Mouse (Mus musculus): ENCODE data around the gene Duoxa1. TPM values are rescaled to one million over a fixed set of nuclear protein-coding genes. Genes with fewer than 3 reads are reported as not detected.

Duoxa1 gene
- polyA plus RNA-seq, 1 experiment = not detected

- Histone ChIP-seq H3K9me3 (replicated peaks; ENCODE audit: control insufficient read depth, insufficient read depth, low read length, poor library complexity, severe bottlenecking) (no peaks in the 10 kb centered on the region), H3K27ac (ENCODE audit: insufficient read depth, low read length) (no peak within 1 kb of the TSS), H3K4me1 (ENCODE audit: control insufficient read depth, insufficient read depth, low read length) (no peaks in the 10 kb centered on the region), H3K36me3 (ENCODE audit: control insufficient read depth, insufficient read depth, low read length, poor library complexity, severe bottlenecking) (no peaks in the 10 kb centered on the region), H3K27me3 (ENCODE audit: control insufficient read depth, insufficient read depth, low read length, poor library complexity, severe bottlenecking) (peaks cover 23% of the 10 kb centered on the region), H3K9ac (ENCODE audit: low read depth, poor library complexity, severe bottlenecking) (no peak within 1 kb of the TSS), H3K4me3 (ENCODE audit: low read depth, low read length) (peak within 1 kb of the TSS; percentile 3; the same call in 1 of the 2 replicates)
- TF ChIP-seq EP300 (IDR thresholded peaks at IDR 0.05; ENCODE audit: insufficient read depth, low read depth, low read length) (no peak), POLR2A (IDR thresholded peaks at IDR 0.05; ENCODE audit: insufficient read depth, low read length) (no peak), CTCF (IDR thresholded peaks at IDR 0.05; ENCODE audit: low read depth, low read length) (no peak)
Observed at GRCm38 (mm10) chr2:122298096-122298499, 15.4 kb downstream of the Duoxa1 start, which contains the start of gene Duox2. Gene Duox2, minus strand, starts transcription at chr2:122298449.

GRCm38 (mm10) chr2:122297271-122298095 lies 16.0 kb downstream of the Duoxa1 start:
- H3K4me3 ChIP-seq (ENCODE audit: low read depth, low read length) = no peak overlapping the region
- TF ChIP-seq POLR2A (IDR thresholded peaks at IDR 0.05; ENCODE audit: insufficient read depth, low read length) (no peak), EP300 (IDR thresholded peaks at IDR 0.05; ENCODE audit: insufficient read depth, low read depth, low read length) (no peak), CTCF (IDR thresholded peaks at IDR 0.05; ENCODE audit: low read depth, low read length) (no peak)
- H3K36me3 ChIP-seq (ENCODE audit: control insufficient read depth, insufficient read depth, low read length, poor library complexity, severe bottlenecking) = no peaks in the 10 kb centered on the region
- H3K4me1 ChIP-seq (ENCODE audit: control insufficient read depth, insufficient read depth, low read length) = no peaks in the 10 kb centered on the region
- H3K27me3 ChIP-seq (ENCODE audit: control insufficient read depth, insufficient read depth, low read length, poor library complexity, severe bottlenecking) = peaks cover 23% of the 10 kb centered on the region
- H3K9me3 ChIP-seq (replicated peaks; ENCODE audit: control insufficient read depth, insufficient read depth, low read length, poor library complexity, severe bottlenecking) = no peaks in the 10 kb centered on the region
- H3K9ac ChIP-seq (ENCODE audit: low read depth, poor library complexity, severe bottlenecking) = no peak overlapping the region
- H3K27ac ChIP-seq (ENCODE audit: insufficient read depth, low read length) = no peak overlapping the region

- H3K27me3 ChIP-seq (ENCODE audit: control insufficient read depth, insufficient read depth, low read length, poor library complexity, severe bottlenecking) = peaks cover 15% of the 10 kb centered on the region; the same call in 1 of the 2 replicates
- TF ChIP-seq CTCF (IDR thresholded peaks at IDR 0.05; ENCODE audit: low read depth, low read length) (peak; percentile 20), POLR2A (IDR thresholded peaks at IDR 0.05; ENCODE audit: insufficient read depth, low read length) (no peak)
- H3K4me1 ChIP-seq (ENCODE audit: control insufficient read depth, insufficient read depth, low read length) = no peaks in the 10 kb centered on the region
- no peaks in the 10 kb centered on the region for H3K36me3 ChIP-seq (ENCODE audit: control insufficient read depth, insufficient read depth, low read length, poor library complexity, severe bottlenecking)
- H3K9me3 ChIP-seq (replicated peaks; ENCODE audit: control insufficient read depth, insufficient read depth, low read length, poor library complexity, severe bottlenecking) = no peaks in the 10 kb centered on the region
- no peak overlapping the region for H3K27ac ChIP-seq (ENCODE audit: insufficient read depth, low read length)
- no peak overlapping the region for H3K4me3 ChIP-seq (ENCODE audit: low read depth, low read length)
- H3K9ac ChIP-seq (ENCODE audit: low read depth, poor library complexity, severe bottlenecking) = no peak overlapping the region
Observed at GRCm38 (mm10) chr2:122294916-122295315, 18.6 kb downstream of the Duoxa1 start.

GRCm38 (mm10) chr2:122286137-122286536 lies 27.4 kb downstream of the Duoxa1 start:
- H3K27ac ChIP-seq (ENCODE audit: insufficient read depth, low read length) = no peak overlapping the region
- TF ChIP-seq CTCF (IDR thresholded peaks at IDR 0.05; ENCODE audit: low read depth, low read length) (no peak), EP300 (IDR thresholded peaks at IDR 0.05; ENCODE audit: insufficient read depth, low read depth, low read length) (0 out of 2 replicates have a peak, but pooled peaks have one; percentile 17)
- no peaks in the 10 kb centered on the region for H3K36me3 ChIP-seq (ENCODE audit: control insufficient read depth, insufficient read depth, low read length, poor library complexity, severe bottlenecking)
- H3K27me3 ChIP-seq (ENCODE audit: control insufficient read depth, insufficient read depth, low read length, poor library complexity, severe bottlenecking) = no peaks in the 10 kb centered on the region
- H3K9ac ChIP-seq (ENCODE audit: low read depth, poor library complexity, severe bottlenecking) = no peak overlapping the region
- no peak overlapping the region for H3K4me3 ChIP-seq (ENCODE audit: low read depth, low read length)
- H3K4me1 ChIP-seq (ENCODE audit: control insufficient read depth, insufficient read depth, low read length) = no peaks in the 10 kb centered on the region
- H3K9me3 ChIP-seq (replicated peaks; ENCODE audit: control insufficient read depth, insufficient read depth, low read length, poor library complexity, severe bottlenecking) = no peaks in the 10 kb centered on the region

GRCm38 (mm10) chr2:122284091-122284490 lies 29.4 kb downstream of the Duoxa1 start:
- Histone ChIP-seq H3K36me3 (ENCODE audit: control insufficient read depth, insufficient read depth, low read length, poor library complexity, severe bottlenecking) (no peaks in the 10 kb centered on the region), H3K27ac (ENCODE audit: insufficient read depth, low read length) (no peak overlapping the region), H3K9me3 (replicated peaks; ENCODE audit: control insufficient read depth, insufficient read depth, low read length, poor library complexity, severe bottlenecking) (no peaks in the 10 kb centered on the region), H3K4me3 (ENCODE audit: low read depth, low read length) (no peak overlapping the region), H3K4me1 (ENCODE audit: control insufficient read depth, insufficient read depth, low read length) (no peaks in the 10 kb centered on the region), H3K9ac (ENCODE audit: low read depth, poor library complexity, severe bottlenecking) (no peak overlapping the region), H3K27me3 (ENCODE audit: control insufficient read depth, insufficient read depth, low read length, poor library complexity, severe bottlenecking) (no peaks in the 10 kb centered on the region)
- no peak for TF ChIP-seq CTCF (IDR thresholded peaks at IDR 0.05; ENCODE audit: low read depth, low read length)
- TF ChIP-seq POLR2A (IDR thresholded peaks at IDR 0.05; ENCODE audit: insufficient read depth, low read length) = no peak
- no peak for TF ChIP-seq EP300 (IDR thresholded peaks at IDR 0.05; ENCODE audit: insufficient read depth, low read depth, low read length)

GRCm38 (mm10) chr2:122278769-122279168 lies 34.8 kb downstream of the Duoxa1 start:
- Histone ChIP-seq H3K9me3 (replicated peaks; ENCODE audit: control insufficient read depth, insufficient read depth, low read length, poor library complexity, severe bottlenecking) (no peaks in the 10 kb centered on the region), H3K4me3 (ENCODE audit: low read depth, low read length) (no peak overlapping the region), H3K36me3 (ENCODE audit: control insufficient read depth, insufficient read depth, low read length, poor library complexity, severe bottlenecking) (no peaks in the 10 kb centered on the region), H3K27me3 (ENCODE audit: control insufficient read depth, insufficient read depth, low read length, poor library complexity, severe bottlenecking) (no peaks in the 10 kb centered on the region), H3K27ac (ENCODE audit: insufficient read depth, low read length) (no peak overlapping the region), H3K4me1 (ENCODE audit: control insufficient read depth, insufficient read depth, low read length) (no peaks in the 10 kb centered on the region), H3K9ac (ENCODE audit: low read depth, poor library complexity, severe bottlenecking) (no peak overlapping the region)
- TF ChIP-seq POLR2A (IDR thresholded peaks at IDR 0.05; ENCODE audit: insufficient read depth, low read length) = no peak
- no peak for TF ChIP-seq EP300 (IDR thresholded peaks at IDR 0.05; ENCODE audit: insufficient read depth, low read depth, low read length)
- TF ChIP-seq CTCF (IDR thresholded peaks at IDR 0.05; ENCODE audit: low read depth, low read length) = no peak
